Mouse (Mus musculus) heart, postnatal 36 days (tissue): Measurements from ENCODE around the gene Sowahc. TPM values are rescaled to one million over a fixed set of nuclear protein-coding genes. Genes with fewer than 3 reads are reported as not detected.

Source experiments
- DNase-seq, 2 experiments: peaks; one replicate each; pipeline ENCODE4 v3.0.0; 2021 to 2022
- intact Hi-C: fragments of 180-260 bp; cut with DNase I; formaldehyde crosslinking; loops from one replicate; pipeline ENCODE4 v1.15.1; 2025
- total RNA-seq, 2 experiments: library from RNA; stranded (reverse); gene quantifications; 2 replicates each; pipeline ENCODE4 v1.2.3; 2021

The Sowahc gene
- total RNA-seq, 2 experiments from 2014 or later: 1.6 TPM

DNA sequence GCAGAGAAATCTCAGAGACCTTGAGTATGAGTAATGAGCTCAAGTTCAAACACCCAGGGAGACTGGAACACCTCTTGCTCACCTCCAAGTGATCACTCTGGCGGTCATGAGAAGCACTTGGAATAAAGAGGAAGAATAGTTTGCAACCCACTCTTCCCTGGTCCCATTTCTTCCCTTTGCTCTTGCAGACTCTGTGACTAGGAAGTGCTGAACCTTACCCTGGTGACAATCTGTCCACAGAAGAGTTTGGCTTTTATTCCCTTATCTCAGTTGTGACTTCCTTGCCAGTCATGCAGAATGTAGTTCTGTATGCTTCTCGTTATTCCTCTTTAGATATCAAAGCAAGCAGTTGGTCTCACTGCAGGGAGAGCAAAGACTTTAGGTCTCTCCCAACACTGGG lies 30.2 kb downstream of the Sowahc start:
- intact Hi-C loops: no loop called here
- no peak for DNase-seq

DNA sequence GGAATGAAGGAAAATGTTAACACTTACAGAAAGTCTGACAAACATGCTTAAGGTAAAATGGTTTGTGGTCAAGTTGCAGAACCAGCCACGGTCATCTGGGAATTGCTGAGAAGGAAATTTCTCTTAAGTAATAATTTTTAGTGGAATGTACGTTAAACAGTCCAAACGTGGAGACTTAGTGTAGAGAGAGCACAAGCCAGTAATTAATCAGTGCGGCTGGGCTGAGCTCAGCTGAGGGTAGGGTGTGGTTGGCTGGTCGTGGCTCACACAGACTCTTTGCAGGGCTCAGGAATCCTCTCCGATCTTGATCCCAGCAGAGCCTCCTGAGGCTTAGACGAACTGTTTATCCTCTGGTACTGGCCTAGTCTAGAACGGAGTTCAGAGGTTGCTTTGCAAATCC lies 30.6 kb downstream of the Sowahc start:
- DNase-seq: no peak
- intact Hi-C loops: no loop called here

DNA sequence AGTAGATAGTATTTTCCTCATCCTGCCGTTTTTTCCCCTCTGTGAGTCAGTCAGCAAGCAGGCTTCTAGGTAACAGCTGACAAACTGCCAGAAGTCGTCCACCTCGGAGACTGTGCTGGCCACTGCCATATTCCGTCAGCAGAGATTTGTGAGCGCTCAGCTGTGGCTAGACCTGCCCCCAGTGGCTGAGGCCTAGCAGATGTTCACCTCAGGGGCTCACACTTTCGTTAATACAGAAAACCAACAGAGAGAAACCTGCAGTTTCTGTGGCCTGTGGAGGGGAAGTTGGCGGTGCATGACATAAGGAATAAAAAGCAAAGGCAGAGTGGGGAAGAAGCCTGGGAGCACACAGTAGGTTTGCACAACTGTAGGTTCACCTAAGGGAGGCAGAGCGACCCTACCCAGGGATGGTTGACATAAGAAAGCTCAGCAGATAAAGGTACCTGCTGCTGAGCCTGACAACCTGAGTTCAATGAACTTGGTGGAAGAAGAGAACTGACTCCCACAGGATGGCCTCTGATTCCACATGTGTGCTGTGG lies 31.9 kb downstream of the Sowahc start:
- intact Hi-C loops: no loop called here
- no peak for DNase-seq

DNA sequence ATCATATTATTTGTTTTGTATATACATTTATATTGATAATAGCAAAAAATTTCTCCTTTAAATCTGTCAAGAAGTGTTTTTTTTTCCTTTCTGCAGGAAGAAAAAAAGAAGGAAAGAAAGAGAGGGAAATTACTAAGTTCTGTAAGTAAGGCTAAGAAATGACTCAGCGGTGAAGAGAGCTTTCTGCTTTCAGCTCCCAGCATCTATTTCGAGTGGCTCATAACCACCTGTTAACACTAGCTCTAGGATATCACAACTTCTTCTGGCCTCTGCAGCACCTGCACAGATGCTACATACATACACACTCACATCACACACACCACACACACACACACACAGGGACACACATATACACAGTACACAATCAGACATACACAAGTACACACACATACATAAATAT lies 34.8 kb downstream of the Sowahc start:
- no peak for DNase-seq
- intact Hi-C loops: no loop called here

DNA sequence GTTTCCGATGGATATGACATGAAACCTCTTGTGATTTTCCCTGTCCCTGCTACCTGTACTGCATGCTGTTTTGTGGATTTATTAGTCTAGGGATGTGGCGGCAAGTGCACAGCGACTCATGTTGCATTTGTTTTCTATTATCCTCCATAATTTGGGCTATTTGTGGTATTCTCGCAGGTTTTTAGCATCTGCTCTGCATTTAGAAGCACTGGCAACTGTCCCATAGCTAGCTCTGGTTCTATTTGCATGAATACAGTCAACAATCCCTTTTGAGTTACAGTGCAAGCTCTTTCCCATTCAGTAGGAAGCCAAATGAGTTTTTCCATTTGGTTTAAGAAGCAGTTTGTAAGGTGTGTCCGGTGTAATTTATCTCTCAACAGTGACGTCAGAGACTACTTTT lies 37.8 kb downstream of the Sowahc start:
- intact Hi-C loops: no loop called here

DNA sequence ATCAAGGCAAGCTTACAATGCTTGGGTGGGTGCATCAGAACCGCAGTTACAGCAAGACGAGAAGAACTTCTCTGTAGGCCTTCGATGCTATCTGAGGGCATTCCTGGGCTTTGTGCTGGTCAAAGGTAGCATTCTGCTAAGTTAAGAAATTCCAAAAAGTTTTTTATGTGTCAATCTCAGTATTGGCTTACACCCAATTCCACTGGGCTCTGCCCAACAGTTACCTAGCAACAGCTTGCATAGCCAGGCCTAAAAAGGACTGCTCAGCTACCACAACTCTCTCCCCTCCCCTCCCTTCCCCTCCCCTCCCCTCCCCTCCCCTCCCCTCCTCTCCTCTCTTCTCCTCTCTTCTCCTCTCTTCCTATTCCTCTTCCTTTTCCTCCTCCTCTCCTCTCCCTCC lies 39.9 kb downstream of the Sowahc start:
- intact Hi-C loops: no loop called here

More for the DNA sequence above, 37.8 kb downstream of the Sowahc start:
- DNase-seq: no peak

DNA sequence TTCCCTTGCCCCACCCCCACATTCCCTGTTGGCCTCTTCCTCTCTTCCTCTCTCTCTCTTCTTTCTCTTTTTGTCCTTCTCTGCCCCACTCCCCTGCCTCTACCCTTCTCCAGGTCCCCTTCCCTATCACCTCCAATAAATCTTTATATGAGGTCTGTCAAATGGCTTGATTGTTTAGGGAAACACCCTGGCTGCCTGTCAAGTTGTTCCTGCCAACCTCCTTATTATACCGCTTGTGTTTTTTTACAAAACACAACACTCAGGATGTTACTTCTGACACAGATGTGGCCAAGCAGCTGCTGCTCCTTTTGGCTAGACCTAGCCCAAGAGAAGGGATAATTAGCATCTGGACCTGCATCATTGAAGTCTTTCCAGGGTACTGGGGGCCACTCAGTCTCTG lies 40.3 kb downstream of the Sowahc start:
- DNase-seq: no peak
- intact Hi-C loops: no loop called here

More for the DNA sequence above, 39.9 kb downstream of the Sowahc start:
- DNase-seq: no peak

GRCm38 (mm10) chr10:59262979-59263378 lies 41.2 kb downstream of the Sowahc start:
- intact Hi-C loops: no loop called here
- no peak for DNase-seq

- intact Hi-C loops: no loop called here
- peak in 1 of 2 experiments; percentile 17 for DNase-seq
Observed at GRCm38 (mm10) chr10:59265067-59265466, 43.3 kb downstream of the Sowahc start.

GRCm38 (mm10) chr10:59265674-59266073 lies 43.9 kb downstream of the Sowahc start:
- intact Hi-C loops: loop anchor here (2.0 kb wide), 1 partner anchor 45 kb away; the partner anchor contains the start of genes Sept10 and Sowahc
- peak; percentile 11 to 26 for DNase-seq

DNA sequence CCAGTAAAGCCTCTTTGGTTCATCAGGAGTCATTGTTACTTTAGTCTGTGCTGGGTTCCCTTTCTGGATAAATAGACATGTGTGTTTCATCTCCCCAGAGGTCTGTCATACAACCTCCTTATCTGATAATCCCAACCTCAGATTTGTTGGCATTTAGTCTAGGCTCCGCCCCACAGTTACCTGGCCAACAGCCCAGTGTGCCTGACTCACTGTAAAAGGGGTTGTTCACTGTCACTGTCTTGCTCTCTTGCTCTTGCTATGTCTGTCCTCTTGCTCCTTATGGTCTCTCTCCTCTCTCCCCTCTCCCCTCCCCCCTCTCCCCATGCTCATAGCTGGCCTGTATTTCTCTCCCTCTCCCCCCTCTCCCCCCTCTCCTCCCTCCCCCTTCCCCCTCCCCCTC lies 44.3 kb downstream of the Sowahc start:
- intact Hi-C loops: loop anchor here (2.0 kb wide), 1 partner anchor 45 kb away; the partner anchor contains the start of genes Sept10 and Sowahc
- peak; percentile 34 to 37 for DNase-seq

GRCm38 (mm10) chr10:59267275-59267674 lies 45.5 kb downstream of the Sowahc start:
- DNase-seq: no peak
- intact Hi-C loops: loop anchor here (2.0 kb wide), 1 partner anchor 46 kb away; the partner anchor contains the start of genes Sept10 and Sowahc

GRCm38 (mm10) chr10:59268109-59268508 lies 46.4 kb downstream of the Sowahc start:
- no peak for DNase-seq
- intact Hi-C loops: no loop called here

GRCm38 (mm10) chr10:59268754-59269153 lies 47.0 kb downstream of the Sowahc start:
- intact Hi-C loops: no loop called here
- no peak for DNase-seq

DNA sequence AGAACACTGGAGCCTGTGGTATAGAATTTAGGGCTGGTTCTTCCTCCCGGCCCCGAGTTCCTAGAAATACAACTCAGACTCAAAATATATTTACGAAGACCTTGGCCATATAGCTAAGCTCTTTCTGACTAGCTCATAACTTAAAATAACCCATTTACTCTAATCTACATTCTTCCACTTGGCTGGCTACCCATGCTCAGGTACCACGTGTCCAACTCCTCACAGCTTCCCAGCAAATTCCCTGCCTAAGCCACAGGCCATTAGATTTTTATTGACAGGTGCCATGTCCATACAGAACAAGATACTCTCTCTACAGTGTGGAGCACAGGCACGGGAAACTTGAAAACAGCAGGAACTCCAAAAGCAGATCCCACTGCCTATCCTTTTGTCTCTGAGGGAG lies 54.0 kb downstream of the Sowahc start:
- intact Hi-C loops: no loop called here
- no peak for DNase-seq

Other genes starting within 250 kb of the Sowahc start
- gene Sept10, start 106 bp upstream of the Sowahc start, total RNA-seq: 10 to 100 TPM; 15.2 to 17.0 TPM
- 10 to 100 TPM; 31.3 to 51.2 TPM for gene P4ha1, start 101.3 kb downstream of the Sowahc start, total RNA-seq
- 100 to 1,000 TPM; 146 to 148 TPM for gene Gm10273, start 173.7 kb downstream of the Sowahc start, total RNA-seq
- not detected for gene Pla2g12b, start 181.7 kb downstream of the Sowahc start, total RNA-seq
- not detected for gene Oit3, start 219.8 kb downstream of the Sowahc start, total RNA-seq